Mouse (Mus musculus) heart, embryonic 16.5 days (tissue): ENCODE data around the gene Zpr1. TPM values are rescaled to one million over a fixed set of nuclear protein-coding genes. Genes with fewer than 3 reads are reported as not detected.

Source experiments
- ATAC-seq: fragments of 200-750 bp; cut with Nextera tagmentation; replicated peaks from 2 replicates; pipeline ENCODE4 v1.8.0; 2017; ENCODE audit warnings: moderate number of reproducible peaks; ENCODE audit not compliant: insufficient read depth, low FRiP score; ENCODE audit errors: extremely low read depth
- H3K27ac ChIP-seq: fragments of 300-500 bp; sonication (generic); 2 replicates; pipeline ENCODE4 v1.5.1; 2014; ENCODE audit warnings: mild to moderate bottlenecking, low read length, control low read depth, moderate library complexity
- H3K27me3 ChIP-seq: fragments of 300-500 bp; sonication (generic); 2 replicates; pipeline ENCODE4 v1.6.1; 2014; ENCODE audit warnings: low read length, mixed read lengths; ENCODE audit not compliant: control insufficient read depth, insufficient read depth
- H3K36me3 ChIP-seq: fragments of 300-500 bp; sonication (generic); 2 replicates; pipeline ENCODE4 v1.6.1; 2014; ENCODE audit not compliant: control insufficient read depth, insufficient read depth
- H3K4me1 ChIP-seq: fragments of 300-500 bp; sonication (generic); 2 replicates; pipeline ENCODE4 v1.6.1; 2014; ENCODE audit warnings: low read length, mixed read lengths; ENCODE audit not compliant: control insufficient read depth, insufficient read depth
- H3K4me2 ChIP-seq: fragments of 300-500 bp; sonication (generic); 2 replicates; pipeline ENCODE4 v1.6.1; 2014; ENCODE audit warnings: low read depth, mild to moderate bottlenecking, control low read depth, low read length
- H3K4me3 ChIP-seq: fragments of 300-500 bp; sonication (generic); 2 replicates; pipeline ENCODE4 v1.5.1; 2014; ENCODE audit warnings: mild to moderate bottlenecking, control low read depth, low read length
- H3K9ac ChIP-seq: fragments of 300-500 bp; sonication (generic); 2 replicates; pipeline ENCODE4 v1.6.1; 2014; ENCODE audit warnings: low read length, control low read depth
- H3K9me3 ChIP-seq: fragments of 300-500 bp; sonication (generic); replicated peaks from 2 replicates; pipeline ENCODE4 v1.6.1; 2016; ENCODE audit warnings: low read length; ENCODE audit not compliant: control insufficient read depth
- WGBS: fragments of 180-500 bp; shearing (Covaris S2); extraction: QIAGEN DNeasy Blood & Tissue Kit; methylation state at CpG from one replicate; pipeline ENCODE4 v1.1.7; 2014; 5-methylcytosine and 5-hydroxymethylcytosine counted together
- polyA plus RNA-seq: library from polyadenylated mRNA; unstranded; fragments of >200 nt; fragmentation: Nextera tagmentation; extraction: Ambion mirVana; gene quantifications from 2 replicates; pipeline ENCODE4 v1.2.1, GENCODE M21; 2015

The Zpr1 gene
- polyA plus RNA-seq, 1 experiment from 2014 or later: 39.5 TPM

- Histone ChIP-seq H3K9me3 (no peaks in the 10 kb centered on the region), H3K27me3 (peaks cover 12% of the 10 kb centered on the region), H3K36me3 (peaks cover 34% of the 10 kb centered on the region), H3K4me1 (peaks cover 9% of the 10 kb centered on the region), H3K4me2 (no peak overlapping the region), H3K9ac (no peak overlapping the region), H3K4me3 (no peak overlapping the region), H3K27ac (no peak overlapping the region)
- 68% methylated on average over 9 of the region's 9 CpGs for WGBS
- no peak for ATAC-seq
These were observed 1.6 kb downstream of the Zpr1 start for GRCm38 (mm10) chr9:46274494-46274893.

DNA sequence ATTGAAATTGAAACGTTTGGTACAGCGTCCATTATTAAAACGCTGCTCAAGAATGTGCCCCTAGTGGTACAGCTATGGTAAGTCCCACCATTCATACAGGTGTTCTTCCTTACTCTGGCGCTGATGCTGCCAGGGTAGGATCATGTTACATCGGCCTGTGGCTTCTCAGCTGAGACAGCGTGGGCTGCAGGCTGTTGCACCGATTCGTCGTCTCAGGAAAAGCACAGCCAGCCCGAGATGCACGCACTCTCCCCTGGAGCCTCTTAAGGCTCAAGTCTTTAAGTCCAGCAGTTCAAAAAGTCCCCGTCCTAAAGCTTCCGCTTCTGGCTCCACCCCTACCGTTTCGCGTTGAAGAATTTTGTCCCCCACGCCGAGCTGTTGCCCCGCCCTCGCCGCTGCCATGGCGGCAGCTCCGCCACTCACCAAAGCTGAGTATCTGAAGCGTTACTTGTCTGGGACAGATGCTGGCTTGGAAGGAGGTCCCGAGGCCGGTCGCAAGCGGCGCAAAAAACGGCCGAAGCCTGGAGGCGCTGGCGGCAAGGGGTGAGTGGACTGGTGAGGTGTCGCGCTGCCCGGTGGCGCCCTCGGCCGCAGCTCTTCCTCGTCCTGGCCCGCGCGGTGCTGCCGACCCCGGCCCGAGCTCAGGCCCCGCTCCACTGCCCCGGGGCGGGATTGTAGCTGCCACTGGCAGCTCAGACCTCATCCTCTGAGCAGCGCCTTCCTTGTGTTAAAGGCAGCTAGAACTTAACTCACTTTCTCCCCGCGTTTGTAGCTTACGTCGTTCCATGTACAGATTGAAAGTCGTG, 10.0 kb downstream of the Zpr1 start, which contains the start of gene Bud13:
Bud13 (plus strand) TSS at position 378 of the 806 bp plus-strand sequence.
- WGBS: under 1% methylated on average over 55 of the region's 55 CpGs
- Histone ChIP-seq H3K4me1 (peaks cover 10% of the 10 kb centered on the region), H3K27ac (peak within 1 kb of the TSS; percentile 70), H3K36me3 (peaks cover 36% of the 10 kb centered on the region), H3K9ac (peak within 1 kb of the TSS; percentile 80), H3K4me2 (peak within 1 kb of the TSS; percentile 71), H3K9me3 (no peaks in the 10 kb centered on the region), H3K4me3 (peak within 1 kb of the TSS; percentile 65), H3K27me3 (no peaks in the 10 kb centered on the region)
- ATAC-seq: peak; percentile 87

- no peak overlapping the region for H3K4me2 ChIP-seq
- no peaks in the 10 kb centered on the region for H3K4me1 ChIP-seq
- no peaks in the 10 kb centered on the region for H3K27me3 ChIP-seq
- H3K36me3 ChIP-seq: peaks cover 14% of the 10 kb centered on the region
- no peaks in the 10 kb centered on the region for H3K9me3 ChIP-seq
- no peak for ATAC-seq
- no peak overlapping the region for H3K27ac ChIP-seq
- H3K9ac ChIP-seq: no peak overlapping the region
- H3K4me3 ChIP-seq: no peak overlapping the region
- 81% methylated on average over 4 of the region's 4 CpGs for WGBS
These were observed 25.5 kb downstream of the Zpr1 start for GRCm38 (mm10) chr9:46298381-46298780.

GRCm38 (mm10) chr9:46302142-46302541, 29.3 kb downstream of the Zpr1 start:
- no peak overlapping the region for H3K9ac ChIP-seq

DNA sequence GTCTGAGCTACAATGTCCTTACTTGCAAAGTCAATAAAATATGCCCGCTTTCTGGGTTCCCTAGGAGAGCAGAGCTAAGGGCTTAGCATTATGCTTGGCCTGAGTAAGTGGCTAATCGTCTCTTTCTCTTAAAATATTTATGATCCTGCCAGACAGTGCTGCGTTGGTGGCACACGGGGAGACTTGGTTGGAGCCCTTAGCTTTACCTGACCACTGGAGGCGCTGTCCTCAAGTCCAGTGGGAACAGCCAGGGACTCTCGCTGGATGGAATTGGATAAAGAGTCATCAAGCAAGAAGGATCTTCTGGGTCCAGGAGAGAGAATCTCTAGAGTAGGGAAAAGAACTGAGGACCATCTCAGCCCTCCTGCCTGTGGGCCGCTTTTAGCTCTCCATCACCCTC, 36.3 kb downstream of the Zpr1 start:
- ATAC-seq: no peak
- WGBS: 11% methylated on average over 7 of the region's 7 CpGs

More at GRCm38 (mm10) chr9:46302142-46302541, 29.3 kb downstream of the Zpr1 start:
- 6% methylated on average over 2 of the region's 2 CpGs for WGBS
- H3K27ac ChIP-seq: no peak overlapping the region
- H3K4me2 ChIP-seq: no peak overlapping the region
- H3K4me1 ChIP-seq: no peaks in the 10 kb centered on the region
- H3K36me3 ChIP-seq: peaks cover 11% of the 10 kb centered on the region
- H3K4me3 ChIP-seq: no peak overlapping the region
- no peaks in the 10 kb centered on the region for H3K27me3 ChIP-seq
- ATAC-seq: 0 out of 2 replicates have a peak, but pooled peaks have one; percentile 49
- no peaks in the 10 kb centered on the region for H3K9me3 ChIP-seq

DNA sequence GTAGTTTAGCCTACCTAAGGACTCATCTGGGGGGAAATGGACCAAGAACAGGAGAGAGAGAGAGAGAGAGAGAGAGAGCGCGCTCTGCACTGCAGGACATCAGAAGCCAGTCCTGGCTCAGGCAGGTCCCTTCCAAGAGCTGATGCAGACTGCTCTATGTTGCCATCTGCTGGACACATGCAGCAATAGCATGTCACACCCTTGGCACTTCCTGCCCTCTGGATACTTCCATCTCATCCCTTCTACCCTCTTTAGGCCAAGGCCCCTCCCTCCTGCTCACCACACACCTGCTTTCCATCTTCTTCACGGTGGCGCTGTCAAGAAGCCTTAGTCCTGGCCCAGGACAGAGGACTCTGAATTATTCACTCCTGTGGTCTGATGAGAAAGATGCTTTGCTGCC, 41.6 kb downstream of the Zpr1 start:
- WGBS: 2% methylated on average over 4 of the region's 4 CpGs
- Histone ChIP-seq H3K4me2 (no peak overlapping the region), H3K27ac (no peak overlapping the region), H3K9ac (no peak overlapping the region), H3K4me1 (no peaks in the 10 kb centered on the region), H3K4me3 (no peak overlapping the region), H3K36me3 (no peaks in the 10 kb centered on the region), H3K9me3 (peaks cover 1% of the 10 kb centered on the region), H3K27me3 (peaks cover 8% of the 10 kb centered on the region)
- 0 out of 2 replicates have a peak, but pooled peaks have one; percentile 18 for ATAC-seq

More for the DNA sequence above, 36.3 kb downstream of the Zpr1 start:
- H3K4me2 ChIP-seq: no peak overlapping the region
- no peaks in the 10 kb centered on the region for H3K9me3 ChIP-seq
- H3K27me3 ChIP-seq: peaks cover 9% of the 10 kb centered on the region
- no peak overlapping the region for H3K9ac ChIP-seq
- H3K36me3 ChIP-seq: no peaks in the 10 kb centered on the region
- H3K27ac ChIP-seq: no peak overlapping the region
- H3K4me1 ChIP-seq: no peaks in the 10 kb centered on the region
- no peak overlapping the region for H3K4me3 ChIP-seq

DNA sequence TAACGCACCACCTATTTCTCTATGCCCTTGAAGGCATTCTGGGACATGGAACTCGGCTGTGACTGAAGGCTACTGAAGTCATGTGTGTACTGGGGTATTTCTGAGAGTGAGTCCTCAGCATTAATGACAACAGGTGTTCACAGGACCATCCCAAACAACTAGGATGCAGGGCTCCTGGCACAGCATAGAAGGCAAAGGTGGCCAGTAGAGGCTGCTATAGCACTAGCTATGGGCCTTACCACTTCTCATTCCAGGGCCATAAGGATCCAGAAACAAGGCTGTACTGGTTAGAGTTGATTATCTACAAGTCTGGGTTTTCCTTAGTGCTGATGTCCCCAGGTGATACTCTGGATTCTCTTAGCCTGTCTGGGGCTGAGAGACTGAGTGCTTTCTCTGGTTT, 42.1 kb downstream of the Zpr1 start:
- no peak overlapping the region for H3K4me2 ChIP-seq
- no peaks in the 10 kb centered on the region for H3K4me1 ChIP-seq
- ATAC-seq: no peak
- peaks cover 8% of the 10 kb centered on the region for H3K27me3 ChIP-seq
- H3K27ac ChIP-seq: no peak overlapping the region
- H3K9me3 ChIP-seq: peaks cover 4% of the 10 kb centered on the region
- H3K36me3 ChIP-seq: no peaks in the 10 kb centered on the region
- whole genome bisulfite sequencing: 34% methylated on average over 2 of the region's 2 CpGs
- no peak overlapping the region for H3K9ac ChIP-seq
- no peak overlapping the region for H3K4me3 ChIP-seq

DNA sequence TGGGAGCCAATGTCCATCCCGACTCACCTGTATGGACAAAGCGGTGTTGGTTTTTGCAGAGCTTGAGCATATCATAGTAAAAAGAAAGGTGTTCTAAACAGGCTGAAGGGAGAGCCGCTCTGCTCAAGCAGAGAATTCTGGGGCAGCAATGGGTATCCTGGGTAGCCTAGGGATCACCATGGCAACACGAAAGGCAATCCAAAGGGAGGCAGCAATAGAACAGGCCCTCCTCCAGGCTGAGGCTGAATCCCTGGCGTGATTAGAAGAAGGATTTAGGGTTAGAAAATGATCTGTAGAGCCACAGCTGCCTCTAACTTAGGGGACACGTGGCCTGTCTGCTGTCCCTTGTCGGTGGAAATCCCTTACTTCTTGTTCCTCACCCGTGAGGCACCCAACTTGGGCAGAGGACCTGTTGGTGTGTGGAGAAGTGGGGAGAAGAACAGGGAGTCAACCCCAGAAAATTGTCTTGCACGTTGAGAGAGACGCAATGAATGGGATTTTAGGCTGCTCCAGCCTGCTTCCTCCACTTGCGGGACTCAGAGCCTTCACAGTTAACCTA, 43.0 kb downstream of the Zpr1 start:
- no peak overlapping the region for H3K4me2 ChIP-seq
- H3K36me3 ChIP-seq: no peaks in the 10 kb centered on the region
- H3K27me3 ChIP-seq: peaks cover 8% of the 10 kb centered on the region
- ATAC-seq: no peak
- H3K4me3 ChIP-seq: no peak overlapping the region
- no peak overlapping the region for H3K27ac ChIP-seq
- H3K9me3 ChIP-seq: peaks cover 6% of the 10 kb centered on the region
- WGBS: 63% methylated on average over 11 of the region's 11 CpGs
- no peak overlapping the region for H3K9ac ChIP-seq
- H3K4me1 ChIP-seq: no peaks in the 10 kb centered on the region

- no peak overlapping the region for H3K4me2 ChIP-seq
- no peaks in the 10 kb centered on the region for H3K4me1 ChIP-seq
- no peak overlapping the region for H3K9ac ChIP-seq
- ATAC-seq: no peak
- 32% methylated on average over 5 of the region's 5 CpGs for WGBS
- H3K36me3 ChIP-seq: no peaks in the 10 kb centered on the region
- no peak overlapping the region for H3K27ac ChIP-seq
- peaks cover 8% of the 10 kb centered on the region for H3K27me3 ChIP-seq
- H3K4me3 ChIP-seq: no peak overlapping the region
- peaks cover 6% of the 10 kb centered on the region for H3K9me3 ChIP-seq
These were observed 43.5 kb downstream of the Zpr1 start for GRCm38 (mm10) chr9:46316388-46316787.
